Mouse (Mus musculus): ENCODE data around the gene Prune1.

DNA sequence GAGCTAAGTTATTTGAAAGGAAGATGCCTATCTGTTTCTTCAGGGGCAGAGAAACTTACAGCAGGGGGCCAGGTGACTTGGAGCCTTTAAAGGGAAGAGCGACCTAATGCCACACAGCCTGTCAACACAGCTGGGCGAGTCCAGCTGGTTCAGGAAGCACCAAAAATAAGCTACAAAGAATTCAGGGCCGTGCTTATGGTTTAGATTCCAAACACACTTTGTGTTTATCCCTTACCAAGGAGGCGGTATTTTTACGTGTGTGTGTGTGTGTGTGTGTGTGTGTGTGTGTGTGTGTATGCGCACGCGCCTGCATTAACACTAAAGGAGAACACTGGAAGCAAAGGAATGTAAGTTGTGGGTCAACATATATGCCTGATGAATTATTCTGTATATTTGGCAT, 1.1 kb downstream of the Prune1 start:
- no peak for TF ChIP-seq POLR2A (IDR thresholded peaks at IDR 0.05; ENCODE audit: control insufficient read depth, low read depth, low read length)
- no peak for TF ChIP-seq CTCF (IDR thresholded peaks at IDR 0.05; ENCODE audit: control insufficient read depth, insufficient read depth, insufficient replicate concordance, low read depth, low read length)

Measured in testis, adult 2 months (tissue).